Mouse (Mus musculus) CH12.LX (cell line): ENCODE data around the gene Ntm. TPM values are rescaled to one million over a fixed set of nuclear protein-coding genes. Genes with fewer than 3 reads are reported as not detected.

ENCODE experiments used
- DNase-seq: peaks from one replicate; pipeline ENCODE4 v3.0.0-alpha.2; 2013; ENCODE audit errors: extremely low read depth
- H3K27ac ChIP-seq: 2 replicates; pipeline ENCODE4 v1.5.1; 2012; ENCODE audit warnings: low read depth, mild to moderate bottlenecking, control low read depth, moderate library complexity; ENCODE audit not compliant: insufficient read depth
- H3K27me3 ChIP-seq: replicated peaks from 2 replicates; pipeline ENCODE3; 2012; ENCODE audit warnings: inconsistent platforms
- H3K36me3 ChIP-seq, 2 experiments: replicated peaks in 1 of 2; 2 replicates each; pipeline versions ENCODE3 to v1.6.1; 2012; ENCODE audit warnings: inconsistent platforms in 1 of 2, low read length in 1 of 2, mild to moderate bottlenecking in 1 of 2, mixed read lengths in 1 of 2, moderate library complexity in 1 of 2; ENCODE audit not compliant: control insufficient read depth in 1 of 2, insufficient read depth in 1 of 2
- H3K4me1 ChIP-seq, 2 experiments: 2 replicates each; pipeline ENCODE4 v1.6.1; 2012; ENCODE audit warnings: inconsistent platforms in 1 of 2, moderate library complexity in 1 of 2; ENCODE audit not compliant: insufficient read depth in 2 of 2, control insufficient read depth in 1 of 2
- H3K4me2 ChIP-seq: 2 replicates; pipeline ENCODE4 v1.6.1; 2012; ENCODE audit warnings: low read depth, mild to moderate bottlenecking, control low read depth; ENCODE audit not compliant: poor library complexity, insufficient read depth, severe bottlenecking
- H3K4me3 ChIP-seq, 3 experiments: fragments of 150-350 bp in 1 of 3; sonication (generic) in 1 of 3; replicated peaks in 1 of 3; 2 replicates each; pipeline versions ENCODE3 to v1.5.1; 2011 to 2012; ENCODE audit warnings: low read depth in 2 of 3, low read length in 2 of 3, mild to moderate bottlenecking in 2 of 3, moderate library complexity in 2 of 3, control low read depth in 1 of 3, improper control_type of control experiment in 1 of 3, inconsistent platforms in 1 of 3, mixed read lengths in 1 of 3; ENCODE audit not compliant: poor library complexity in 1 of 3
- H3K79me2 ChIP-seq: replicated peaks from 2 replicates; pipeline ENCODE4 v1.6.1; 2012; ENCODE audit warnings: mild to moderate bottlenecking, moderate library complexity; ENCODE audit not compliant: control insufficient read depth, poor library complexity, insufficient read depth, severe bottlenecking; ENCODE audit errors: extremely low read depth
- H3K9ac ChIP-seq: 2 replicates; pipeline ENCODE4 v1.6.1; 2012; ENCODE audit warnings: low read depth, mild to moderate bottlenecking, control low read depth, moderate library complexity; ENCODE audit not compliant: insufficient read depth
- H3K9me3 ChIP-seq: replicated peaks from 2 replicates; pipeline ENCODE3; 2012; ENCODE audit warnings: low read length, inconsistent platforms, mixed read lengths
- CHD2 ChIP-seq: IDR thresholded peaks from 2 replicates; pipeline ENCODE4 v1.6.1; 2011; ENCODE audit warnings: low read length, improper control_type of control experiment
- E2F4 ChIP-seq: IDR thresholded peaks from 2 replicates; pipeline ENCODE4 v1.6.1; 2011; ENCODE audit warnings: low read depth, low read length, improper control_type of control experiment; ENCODE audit not compliant: insufficient replicate concordance
- EP300 ChIP-seq: IDR thresholded peaks from 2 replicates; pipeline ENCODE4 v1.6.1; 2011; ENCODE audit warnings: low read length, improper control_type of control experiment
- MAZ ChIP-seq: IDR thresholded peaks from 2 replicates; pipeline ENCODE4 v1.6.1; 2012; ENCODE audit warnings: low read depth, mild to moderate bottlenecking, inconsistent platforms, low read length, improper control_type of control experiment, moderate library complexity
- MEF2A ChIP-seq: IDR thresholded peaks from 2 replicates; pipeline ENCODE4 v1.6.1; 2014; ENCODE audit warnings: low read depth, mild to moderate bottlenecking, inconsistent platforms, low read length, improper control_type of control experiment, borderline replicate concordance
- MXI1 ChIP-seq: IDR thresholded peaks from 2 replicates; pipeline ENCODE4 v1.6.1; 2011; ENCODE audit warnings: mild to moderate bottlenecking, low read depth, low read length, improper control_type of control experiment
- PAX5 ChIP-seq: IDR thresholded peaks from 2 replicates; pipeline ENCODE4 v1.6.1; 2012; ENCODE audit warnings: low read length, inconsistent platforms, mixed read lengths
- RAD21 ChIP-seq: IDR thresholded peaks from 2 replicates; pipeline ENCODE4 v1.6.1; 2011; ENCODE audit warnings: low read depth, mild to moderate bottlenecking, low read length, improper control_type of control experiment, moderate library complexity
- RCOR1 ChIP-seq: conservative IDR thresholded peaks from 2 replicates; pipeline ENCODE4 v1.6.1; 2012; ENCODE audit warnings: low read depth, mild to moderate bottlenecking, inconsistent platforms, low read length, improper control_type of control experiment
- TBP ChIP-seq: conservative IDR thresholded peaks from 2 replicates; pipeline ENCODE4 v1.6.1; 2011; ENCODE audit warnings: low read depth, low read length, improper control_type of control experiment
- TCF12 ChIP-seq: IDR thresholded peaks from 2 replicates; pipeline ENCODE4 v1.6.1; 2014; ENCODE audit warnings: low read depth, mild to moderate bottlenecking, inconsistent platforms, low read length, improper control_type of control experiment
- USF1 ChIP-seq: IDR thresholded peaks from 2 replicates; pipeline ENCODE4 v1.6.1; 2014; ENCODE audit warnings: low read depth, mild to moderate bottlenecking, inconsistent platforms, low read length, improper control_type of control experiment
- ZNF384 ChIP-seq: IDR thresholded peaks from 2 replicates; pipeline ENCODE4 v1.6.1; 2012; ENCODE audit warnings: low read depth, low read length, improper control_type of control experiment, inconsistent platforms
- dilution Hi-C: fragments of 300-500 bp; cut with MboI; formaldehyde crosslinking; loops from 2 replicates; pipeline ENCODE4 v1.14.3; 2020; ENCODE audit warnings: low sequenced_read_pairs; ENCODE audit not compliant: extremely low pct_unique_long_range_greater_than_20kb, extremely low pct_ligation_motif_present
- in situ Hi-C: fragments of 300-500 bp; cut with MboI; formaldehyde crosslinking; loops from 3 replicates; pipeline ENCODE4 v1.14.3; 2019; ENCODE audit warnings: low sequenced_read_pairs, low pct_ligation_motif_present, low pct_unique_long_range_greater_than_20kb, mixed read lengths
- polyA plus RNA-seq: library from polyadenylated mRNA; unstranded; fragments of >175 nt; gene quantifications from 2 replicates; pipeline ENCODE4 v1.2.1, GENCODE M21; 2012; ENCODE audit warnings: low read depth; ENCODE audit not compliant: insufficient read length
- total RNA-seq, 2 experiments: library from RNA; depleted of rRNA; stranded (reverse); fragments of 300-350 nt in 1 of 2; fragments of >200 nt in 1 of 2; gene quantifications; 2 replicates each; pipeline ENCODE4 v1.2.3; 2012 to 2014

The Ntm gene
- total and polyA plus RNA-seq, 3 experiments, result not detected

- H3K27ac ChIP-seq, result no peak overlapping the region
- in situ Hi-C loops (no loop called here), dilution Hi-C loops (no loop called here)
Measured at GRCm38 (mm10) chr9:29862408-29862807, 100.5 kb downstream of the Ntm start.

GRCm38 (mm10) chr9:29859256-29860048 lies 103.5 kb downstream of the Ntm start:
- H3K36me3 ChIP-seq, result no peaks in the 10 kb centered on the region
- H3K9ac ChIP-seq, result no peak overlapping the region
- H3K4me3 ChIP-seq, result no peak overlapping the region
- no peak for DNase-seq
- H3K4me2 ChIP-seq, result no peak overlapping the region
- no peaks in the 10 kb centered on the region for H3K79me2 ChIP-seq
- dilution Hi-C loops (no loop called here), in situ Hi-C loops (no loop called here)
- no peak for TF ChIP-seq CHD2
- no peak for TF ChIP-seq MEF2A
- H3K27me3 ChIP-seq, result no peaks in the 10 kb centered on the region
- peaks cover 75% of the 10 kb centered on the region for H3K9me3 ChIP-seq
- H3K4me1 ChIP-seq, result no peaks in the 10 kb centered on the region
- no peak overlapping the region for H3K27ac ChIP-seq

More at GRCm38 (mm10) chr9:29862408-29862807, 100.5 kb downstream of the Ntm start:
- peaks cover 76% of the 10 kb centered on the region for H3K9me3 ChIP-seq
- H3K79me2 ChIP-seq, result no peaks in the 10 kb centered on the region
- no peaks in the 10 kb centered on the region for H3K4me1 ChIP-seq
- H3K9ac ChIP-seq, result no peak overlapping the region
- H3K27me3 ChIP-seq, result no peaks in the 10 kb centered on the region
- H3K4me3 ChIP-seq, result no peak overlapping the region
- DNase-seq, result no peak
- H3K36me3 ChIP-seq, result no peaks in the 10 kb centered on the region
- H3K4me2 ChIP-seq, result no peak overlapping the region
- no peak for TF ChIP-seq RAD21
- no peak for TF ChIP-seq MAZ
- no peak for TF ChIP-seq RCOR1
- TF ChIP-seq E2F4, result no peak
- no peak for TF ChIP-seq ZNF384
- no peak for TF ChIP-seq MXI1
- no peak for TF ChIP-seq TBP
- TF ChIP-seq EP300, result no peak
- TF ChIP-seq TCF12, result no peak
- TF ChIP-seq PAX5, result no peak
- no peak for TF ChIP-seq USF1
